Mouse (Mus musculus) Patski (cell line): ENCODE results near the gene C8a. TPM values are rescaled to one million over a fixed set of nuclear protein-coding genes. Genes with fewer than 3 reads are reported as not detected.
A peak's percentile ranks its signal among the peaks of the same experiment; 100 is the strongest.

Experiments
- ATAC-seq: fragments of 100-300 bp; one replicate; pipeline ENCODE4 v1.8.0; 2021
- CTCF ChIA-PET: fragments of 350-600 bp; sonication (Branson Sonifier 250); formaldehyde crosslinking; loops from one replicate; lab custom pipeline; 2022; ENCODE audit warnings: inconsistent platforms; lab: Charles Lee
- POLR2A ChIA-PET: fragments of 350-600 bp; sonication (Branson Sonifier 250); formaldehyde crosslinking; loops from one replicate; lab custom pipeline; 2022; ENCODE audit warnings: antibody characterized with exemption, inconsistent platforms; lab: Charles Lee
- DNase-seq: peaks from one replicate; pipeline ENCODE4 v3.0.0-alpha.2; 2011; ENCODE audit warnings: low read depth, low spot score
- H3K27me3 ChIP-seq: fragments of 371-371 bp; one replicate; pipeline ENCODE4 v1.5.1; 2021
- CTCF ChIP-seq: fragments of 100-300 bp; IDR thresholded peaks from one replicate; pipeline ENCODE4 v1.5.1; 2021
- in situ Hi-C: fragments of 300-500 bp; cut with MboI; formaldehyde crosslinking; loops from 3 replicates; pipeline ENCODE4 v1.11.1; 2018; ENCODE audit warnings: low pct_unique_long_range_greater_than_20kb, mixed read lengths
- polyA plus RNA-seq: library from polyadenylated mRNA; unstranded; gene quantifications from one replicate; pipeline ENCODE4 v1.2.3, GENCODE M21; 2021

C8a gene
- polyA plus RNA-seq = not detected

- in situ Hi-C loops = loop anchor here (25.0 kb wide), 2 partner anchors 664 to 1564 kb away; partner anchors contain the start of gene Oma1
- no peak for DNase-seq
- peaks cover 7% of the 10 kb centered on the region for H3K27me3 ChIP-seq
- POLR2A ChIA-PET = no interaction called here
- CTCF ChIA-PET = no interaction called here
- no peak for ATAC-seq
- TF ChIP-seq CTCF = no peak
Measured at GRCm38 (mm10) chr4:104876323-104876722, at the start of gene C8a. Gene C8a, minus strand, starts transcription at chr4:104876398.

GRCm38 (mm10) chr4:104925383-104925782 lies 49.2 kb upstream of the C8a start:
- TF ChIP-seq CTCF = no peak
- in situ Hi-C loops = no loop called here
- no peaks in the 10 kb centered on the region for H3K27me3 ChIP-seq
- no peak for DNase-seq
- no peak for ATAC-seq
- CTCF ChIA-PET = no interaction called here
- POLR2A ChIA-PET = no interaction called here

GRCm38 (mm10) chr4:104918017-104918416 lies 41.8 kb upstream of the C8a start:
- ATAC-seq = no peak
- TF ChIP-seq CTCF = no peak
- CTCF ChIA-PET = interaction anchor here (1.3 kb wide), 1 partner anchor 30 kb away, joined by 4 read pairs; no protein-coding TSS in a partner anchor
- no peaks in the 10 kb centered on the region for H3K27me3 ChIP-seq
- no peak for DNase-seq
- POLR2A ChIA-PET = no interaction called here
- in situ Hi-C loops = loop anchor here (10.0 kb wide), 1 partner anchor 117 kb away; no protein-coding TSS in a partner anchor

GRCm38 (mm10) chr4:104914711-104915247 lies 38.6 kb upstream of the C8a start:
- no peaks in the 10 kb centered on the region for H3K27me3 ChIP-seq
- DNase-seq (no peak), ATAC-seq (no peak)
- POLR2A ChIA-PET = no interaction called here
- in situ Hi-C loops = loop anchor here (5.0 to 10.0 kb wide), 2 partner anchors 120 to 198 kb away; no protein-coding TSS in a partner anchor
- no peak for TF ChIP-seq CTCF
- CTCF ChIA-PET = interaction anchor here (1.5 kb wide), 1 partner anchor 21 kb away, joined by 3 read pairs; no protein-coding TSS in a partner anchor

- TF ChIP-seq CTCF = no peak
- POLR2A ChIA-PET = interaction anchor here (0.6 to 1.2 kb wide), 2 partner anchors 119 to 201 kb away, joined by 4 read pairs; no protein-coding TSS in a partner anchor
- DNase-seq = no peak
- CTCF ChIA-PET = interaction anchor here (1.1 to 1.5 kb wide), 2 partner anchors 19 to 209 kb away, joined by 3 to 4 read pairs; no protein-coding TSS in a partner anchor
- H3K27me3 ChIP-seq = no peaks in the 10 kb centered on the region
- in situ Hi-C loops = loop anchor here (5.0 to 10.0 kb wide), 2 partner anchors 121 to 199 kb away; no protein-coding TSS in a partner anchor
- no peak for ATAC-seq
Measured at GRCm38 (mm10) chr4:104913291-104914129, 37.3 kb upstream of the C8a start, which contains the start of gene Fyb2. Gene Fyb2, plus strand, starts transcription at chr4:104913456.

- in situ Hi-C loops = loop anchor here (5.0 to 10.0 kb wide), 2 partner anchors 123 to 201 kb away; no protein-coding TSS in a partner anchor
- no peak for ATAC-seq
- CTCF ChIA-PET = interaction anchor here (0.7 to 1.4 kb wide), 4 partner anchors 9 to 238 kb away, joined by 3 to 8 read pairs (median 4); no protein-coding TSS in a partner anchor
Measured at GRCm38 (mm10) chr4:104911685-104912084, 35.5 kb upstream of the C8a start.

GRCm38 (mm10) chr4:104905049-104905448 lies 28.9 kb upstream of the C8a start:
- ATAC-seq = no peak
- in situ Hi-C loops = loop anchor here (10.0 kb wide), 1 partner anchor 1320 kb away; no protein-coding TSS in a partner anchor
- ChIA-PET POLR2A (no interaction called here), CTCF (no interaction called here)
- H3K27me3 ChIP-seq = no peaks in the 10 kb centered on the region
- DNase-seq = no peak
- TF ChIP-seq CTCF = no peak

More at GRCm38 (mm10) chr4:104911685-104912084, 35.5 kb upstream of the C8a start:
- POLR2A ChIA-PET = no interaction called here
- TF ChIP-seq CTCF = peak; percentile 75
- no peaks in the 10 kb centered on the region for H3K27me3 ChIP-seq
- DNase-seq = no peak

- DNase-seq = no peak
- TF ChIP-seq CTCF = no peak
- ChIA-PET POLR2A (no interaction called here), CTCF (interaction anchor here (2.1 kb wide), 1 partner anchor 9 kb away, joined by 8 read pairs; no protein-coding TSS in a partner anchor)
- ATAC-seq = no peak
- in situ Hi-C loops = loop anchor here (10.0 kb wide), 1 partner anchor 1322 kb away; no protein-coding TSS in a partner anchor
- H3K27me3 ChIP-seq = no peaks in the 10 kb centered on the region
Measured at GRCm38 (mm10) chr4:104902836-104903235, 26.6 kb upstream of the C8a start.

- no peak for DNase-seq
- ChIA-PET POLR2A (no interaction called here), CTCF (interaction anchor here (0.7 to 1.2 kb wide), 3 partner anchors 20 to 863 kb away, joined by 3 to 10 read pairs (median 3); no protein-coding TSS in a partner anchor)
- no peak for ATAC-seq
- TF ChIP-seq CTCF = peak; percentile 88
- no peaks in the 10 kb centered on the region for H3K27me3 ChIP-seq
- in situ Hi-C loops = loop anchor here (5.0 to 25.0 kb wide), 4 partner anchors 232 to 1582 kb away; partner anchors contain the start of gene Oma1
Measured at GRCm38 (mm10) chr4:104894004-104894734, 18.0 kb upstream of the C8a start.

- H3K27me3 ChIP-seq = no peaks in the 10 kb centered on the region
- in situ Hi-C loops = loop anchor here (5.0 to 25.0 kb wide), 4 partner anchors 231 to 1581 kb away; partner anchors contain the start of gene Oma1
- DNase-seq (no peak), ATAC-seq (no peak)
- POLR2A ChIA-PET = no interaction called here
- CTCF ChIA-PET = interaction anchor here (1.2 kb wide), 1 partner anchor 227 kb away, joined by 10 read pairs; no protein-coding TSS in a partner anchor
- no peak for TF ChIP-seq CTCF
Measured at GRCm38 (mm10) chr4:104893588-104893987, 17.4 kb upstream of the C8a start.
